Mouse (Mus musculus): ENCODE results near the gene Prss54.
"Not testable (repeated sequence)": the region's sequence is repeated elsewhere in the genome, so short reads cannot be mapped to it uniquely, and the experiment has no call there.

Prss54 gene

GRCm38 (mm10) chr8:95576240-95576639, at the start of gene Prss54:
Gene Prss54, minus strand, starts transcription at chr8:95576340.
- no peak for DNase-seq

- no peak for DNase-seq
Measured at GRCm38 (mm10) chr8:95624833-95625232, 48.7 kb upstream of the Prss54 start.

GRCm38 (mm10) chr8:95620046-95620445, 43.9 kb upstream of the Prss54 start:
- DNase-seq = no peak

- no peak for DNase-seq
Measured at GRCm38 (mm10) chr8:95616383-95616782, 40.2 kb upstream of the Prss54 start.

- no peak for DNase-seq
Measured at GRCm38 (mm10) chr8:95611769-95612168, 35.6 kb upstream of the Prss54 start.

- no peak for DNase-seq
Measured at GRCm38 (mm10) chr8:95610749-95611148, 34.6 kb upstream of the Prss54 start.

- no peak for DNase-seq
Measured at GRCm38 (mm10) chr8:95609406-95609805, 33.3 kb upstream of the Prss54 start.

- DNase-seq = no peak
Measured at GRCm38 (mm10) chr8:95607210-95607609, 31.1 kb upstream of the Prss54 start.

GRCm38 (mm10) chr8:95606509-95606908, 30.4 kb upstream of the Prss54 start:
- not testable (repeated sequence) for DNase-seq

- no peak for DNase-seq
Measured at GRCm38 (mm10) chr8:95602168-95602567, 26.0 kb upstream of the Prss54 start.

GRCm38 (mm10) chr8:95601306-95601705, 25.2 kb upstream of the Prss54 start:
- DNase-seq = no peak

GRCm38 (mm10) chr8:95599861-95600260, 23.7 kb upstream of the Prss54 start:
- DNase-seq = peak; percentile 87

- DNase-seq = no peak
Measured at GRCm38 (mm10) chr8:95596841-95597241, 20.7 kb upstream of the Prss54 start.

GRCm38 (mm10) chr8:95595131-95595530, 19.0 kb upstream of the Prss54 start:
- DNase-seq = no peak

- DNase-seq = no peak
Measured at GRCm38 (mm10) chr8:95593439-95594393, 17.6 kb upstream of the Prss54 start.

- no peak for DNase-seq
Measured at GRCm38 (mm10) chr8:95592131-95592780, 16.1 kb upstream of the Prss54 start.

GRCm38 (mm10) chr8:95590539-95590938, 14.4 kb upstream of the Prss54 start:
- DNase-seq = no peak

- DNase-seq = no peak
Measured at GRCm38 (mm10) chr8:95589282-95589681, 13.1 kb upstream of the Prss54 start.

- no peak for DNase-seq
Measured at GRCm38 (mm10) chr8:95587339-95587738, 11.2 kb upstream of the Prss54 start.

GRCm38 (mm10) chr8:95573146-95573545, 3.0 kb downstream of the Prss54 start:
- DNase-seq = no peak

- DNase-seq = no peak
Measured at GRCm38 (mm10) chr8:95566809-95567208, 9.3 kb downstream of the Prss54 start.

- DNase-seq = no peak
Measured at GRCm38 (mm10) chr8:95566217-95566616, 9.9 kb downstream of the Prss54 start.

GRCm38 (mm10) chr8:95555963-95556362, 20.2 kb downstream of the Prss54 start:
- DNase-seq = no peak

- no peak for DNase-seq
Measured at GRCm38 (mm10) chr8:95551577-95551976, 24.6 kb downstream of the Prss54 start.
